Mouse (Mus musculus): ENCODE measurements around the gene Fbxo4.

Gene Fbxo4

GRCm38 (mm10) chr15:3978279-3978678, 1.1 kb downstream of the Fbxo4 start:
- no peak for DNase-seq (ENCODE audit: low spot score)

DNA sequence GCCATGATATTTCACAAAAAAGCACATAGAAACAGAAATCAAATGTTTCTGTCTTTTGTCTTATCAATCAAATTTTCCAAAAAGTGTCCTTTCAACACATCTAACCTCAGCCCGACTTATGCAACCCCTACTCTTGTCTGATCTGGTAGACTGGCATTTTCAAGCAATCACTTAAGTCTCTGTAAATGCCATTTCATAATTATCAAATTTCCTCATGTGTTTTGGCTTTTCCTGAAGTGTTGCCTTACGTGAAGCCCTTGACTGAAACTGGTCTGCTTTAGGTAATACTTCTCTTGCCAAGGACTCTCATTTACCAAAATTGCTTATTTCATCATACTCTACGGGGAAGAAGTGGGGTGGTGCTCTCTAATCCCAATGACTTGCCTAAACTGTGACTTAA, 6.1 kb downstream of the Fbxo4 start:
- DNase-seq (ENCODE audit: low spot score) = no peak

- no peak for DNase-seq (ENCODE audit: low spot score)
These were observed 9.2 kb downstream of the Fbxo4 start for GRCm38 (mm10) chr15:3970193-3970592.

GRCm38 (mm10) chr15:3969743-3970142, 9.6 kb downstream of the Fbxo4 start:
- DNase-seq (ENCODE audit: low spot score) = no peak

GRCm38 (mm10) chr15:3962251-3962650, 17.1 kb downstream of the Fbxo4 start:
- no peak for DNase-seq (ENCODE audit: low spot score)

DNA sequence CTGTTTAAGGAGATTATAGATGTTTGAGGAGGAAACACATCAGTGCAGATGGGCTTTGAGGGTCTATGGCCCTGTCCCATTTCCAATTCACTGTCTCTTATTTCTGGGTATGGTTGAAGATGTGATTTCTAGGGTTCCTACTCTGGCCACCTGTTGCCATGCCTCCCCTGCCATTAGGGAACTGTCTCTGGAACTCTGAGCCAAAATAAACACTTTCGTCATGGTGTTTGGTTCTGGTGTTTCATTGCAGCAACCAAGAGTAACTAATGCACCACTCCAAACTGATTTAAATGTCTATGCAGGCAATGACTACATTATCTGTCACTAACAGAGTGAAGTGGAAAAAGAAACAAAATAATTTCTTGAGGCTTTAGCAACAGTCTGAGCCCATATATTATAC, 19.3 kb downstream of the Fbxo4 start:
- no peak for DNase-seq (ENCODE audit: low spot score)

- DNase-seq (ENCODE audit: low spot score) = peak; percentile 36
These were observed 21.4 kb downstream of the Fbxo4 start for GRCm38 (mm10) chr15:3957982-3958381.

GRCm38 (mm10) chr15:3954971-3955370, 24.4 kb downstream of the Fbxo4 start:
- no peak for DNase-seq (ENCODE audit: low spot score)

DNA sequence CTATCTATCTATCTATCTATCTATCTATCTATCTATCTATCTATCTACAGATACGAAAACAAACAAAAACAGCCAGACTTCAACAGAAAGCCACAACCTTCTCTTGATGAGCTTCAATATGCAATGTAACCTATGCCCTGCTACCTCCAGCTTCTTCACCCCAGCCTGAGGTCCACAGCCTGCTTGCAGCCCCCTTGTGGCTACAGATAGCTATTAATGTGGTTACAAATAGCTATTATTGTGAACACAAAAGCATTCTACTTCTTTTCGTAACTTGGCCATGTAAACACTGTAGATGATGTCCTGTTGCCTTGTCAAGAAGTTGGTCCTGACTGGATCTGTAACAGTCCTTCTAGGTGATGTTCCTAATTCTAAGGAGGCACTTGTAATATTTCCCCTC, 41.2 kb downstream of the Fbxo4 start:
- no peak for DNase-seq (ENCODE audit: low spot score)

DNA sequence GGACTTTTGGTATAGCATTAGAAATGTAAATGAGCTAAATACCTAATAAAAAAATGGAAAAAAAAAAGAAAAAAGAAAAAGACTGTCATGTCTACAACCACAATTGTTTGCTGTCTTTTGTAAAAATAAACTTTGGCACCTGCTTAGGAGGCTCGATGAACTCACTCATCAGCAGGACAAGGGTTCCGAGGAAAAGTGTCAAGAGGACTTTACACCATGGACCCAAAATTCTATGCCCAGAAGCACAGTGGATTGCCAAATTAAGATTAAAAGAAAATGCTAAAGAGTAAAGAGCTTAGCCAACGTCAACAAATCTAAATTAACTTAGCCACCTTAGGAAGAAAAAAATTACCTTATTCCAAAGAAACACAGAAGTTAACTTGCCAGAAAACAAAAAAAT, 43.3 kb downstream of the Fbxo4 start:
- DNase-seq (ENCODE audit: low spot score) = no peak

DNA sequence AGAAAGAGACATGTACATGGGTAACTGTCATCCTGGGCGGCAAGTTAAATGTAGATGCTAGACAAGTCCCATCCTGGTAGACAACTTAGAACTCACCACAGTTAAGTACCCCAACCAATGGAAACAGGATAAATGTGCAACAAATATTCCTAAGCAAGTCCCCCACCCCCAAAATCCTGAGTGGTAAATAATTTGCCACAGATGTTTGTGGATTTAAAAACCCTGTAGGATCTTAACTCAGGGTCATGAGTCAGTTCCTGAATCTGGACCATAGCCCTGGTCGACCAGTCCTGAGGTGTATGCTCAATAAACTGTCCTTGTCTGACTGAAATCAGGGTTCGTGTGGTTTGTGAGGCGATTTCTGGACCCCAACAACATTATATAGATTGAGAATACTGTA, 45.9 kb downstream of the Fbxo4 start:
- no peak for DNase-seq (ENCODE audit: low spot score)

GRCm38 (mm10) chr15:3931931-3932330, 47.4 kb downstream of the Fbxo4 start:
- DNase-seq (ENCODE audit: low spot score) = no peak
